Mouse (Mus musculus) stomach, postnatal 0 days (tissue): ENCODE measurements around the gene Ripor1.

Experiments
- CTCF ChIP-seq: IDR thresholded peaks from 2 replicates; pipeline ENCODE4 v1.5.1; 2016; ENCODE audit warnings: antibody characterized with exemption, low read depth, mild to moderate bottlenecking, moderate library complexity
- EP300 ChIP-seq: optimal IDR thresholded peaks from 2 replicates; pipeline ENCODE3; 2016; ENCODE audit warnings: antibody characterized with exemption

DNA sequence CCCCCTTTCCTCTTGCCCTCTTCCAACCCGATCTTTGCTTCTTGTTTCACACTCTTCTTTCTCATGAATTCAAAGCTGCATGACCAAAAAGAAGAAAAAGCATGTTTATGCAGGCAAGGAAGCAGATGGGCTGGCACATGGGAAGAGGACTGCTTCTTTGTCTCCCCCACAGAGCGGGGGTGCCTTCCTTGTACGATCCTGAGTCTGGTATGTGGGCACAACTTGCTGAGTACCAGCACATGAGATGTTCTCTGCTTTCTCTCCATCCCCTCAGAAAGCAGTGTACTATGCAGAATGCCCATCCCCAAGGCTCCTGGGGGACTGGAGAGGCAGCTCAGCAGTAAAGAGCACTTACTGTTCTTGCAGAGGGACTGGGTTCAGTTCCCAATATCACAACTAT is 19.3 kb downstream of the Ripor1 start:
- TF ChIP-seq CTCF = no peak
- no peak for TF ChIP-seq EP300
